Mouse (Mus musculus): ENCODE measurements around the gene Abi3bp.

Gene Abi3bp

GRCm38 (mm10) chr16:56503941-56504340, 26.3 kb downstream of the Abi3bp start:
- DNase-seq (ENCODE audit: low read depth), result no peak

- no peak for DNase-seq (ENCODE audit: low read depth)
These were observed 40.3 kb downstream of the Abi3bp start for GRCm38 (mm10) chr16:56518024-56518423.

- DNase-seq (ENCODE audit: low read depth), result no peak
These were observed 46.7 kb downstream of the Abi3bp start for GRCm38 (mm10) chr16:56524359-56524758.

- DNase-seq (ENCODE audit: low read depth), result no peak
These were observed 48.8 kb downstream of the Abi3bp start for GRCm38 (mm10) chr16:56526482-56526881.

GRCm38 (mm10) chr16:56528079-56528688, 50.5 kb downstream of the Abi3bp start:
- no peak for DNase-seq (ENCODE audit: low read depth)

GRCm38 (mm10) chr16:56579536-56579935, 101.9 kb downstream of the Abi3bp start:
- no peak for DNase-seq (ENCODE audit: low read depth)

GRCm38 (mm10) chr16:56593581-56593980, 115.9 kb downstream of the Abi3bp start:
- DNase-seq (ENCODE audit: low read depth), result no peak

GRCm38 (mm10) chr16:56594866-56595265, 117.2 kb downstream of the Abi3bp start:
- no peak for DNase-seq (ENCODE audit: low read depth)

GRCm38 (mm10) chr16:56598427-56598826, 120.7 kb downstream of the Abi3bp start:
- no peak for DNase-seq (ENCODE audit: low read depth)

GRCm38 (mm10) chr16:56602394-56602793, 124.7 kb downstream of the Abi3bp start:
- no peak for DNase-seq (ENCODE audit: low read depth)

GRCm38 (mm10) chr16:56610572-56610971, 132.9 kb downstream of the Abi3bp start:
- no peak for DNase-seq (ENCODE audit: low read depth)

- no peak for DNase-seq (ENCODE audit: low read depth)
These were observed 133.6 kb downstream of the Abi3bp start for GRCm38 (mm10) chr16:56611096-56611867.

GRCm38 (mm10) chr16:56638544-56638943, 160.9 kb downstream of the Abi3bp start:
- no peak for DNase-seq (ENCODE audit: low read depth)

- DNase-seq (ENCODE audit: low read depth), result no peak
These were observed 167.6 kb downstream of the Abi3bp start for GRCm38 (mm10) chr16:56645251-56645650.

- DNase-seq (ENCODE audit: low read depth), result no peak
These were observed 168.9 kb downstream of the Abi3bp start for GRCm38 (mm10) chr16:56646382-56647172.

- no peak for DNase-seq (ENCODE audit: low read depth)
These were observed 177.7 kb downstream of the Abi3bp start for GRCm38 (mm10) chr16:56655193-56655910.

GRCm38 (mm10) chr16:56658866-56659265, 181.2 kb downstream of the Abi3bp start:
- DNase-seq (ENCODE audit: low read depth), result no peak

- DNase-seq (ENCODE audit: low read depth), result no peak
These were observed 191.8 kb downstream of the Abi3bp start for GRCm38 (mm10) chr16:56669520-56669919.

GRCm38 (mm10) chr16:56670941-56671340, 193.3 kb downstream of the Abi3bp start:
- no peak for DNase-seq (ENCODE audit: low read depth)

GRCm38 (mm10) chr16:56673420-56673819, 195.7 kb downstream of the Abi3bp start:
- no peak for DNase-seq (ENCODE audit: low read depth)

- no peak for DNase-seq (ENCODE audit: low read depth)
These were observed 199.5 kb downstream of the Abi3bp start for GRCm38 (mm10) chr16:56677146-56677545.

- no peak for DNase-seq (ENCODE audit: low read depth)
These were observed 203.4 kb downstream of the Abi3bp start for GRCm38 (mm10) chr16:56681010-56681645.

All from naive thymus-derived CD4-positive, alpha-beta T cell, adult 2 months (primary cell).